Mouse (Mus musculus) limb, embryonic 11.5 days (tissue): Measurements from ENCODE around the gene Fgf18. TPM values are rescaled to one million over a fixed set of nuclear protein-coding genes. Genes with fewer than 3 reads are reported as not detected.

Source experiments
- ATAC-seq: fragments of 200-750 bp; cut with Nextera tagmentation; 2 replicates; pipeline ENCODE4 v1.8.0; 2017; ENCODE audit warnings: low read depth; ENCODE audit not compliant: insufficient number of reproducible peaks, low FRiP score, low TSS enrichment
- DNase-seq: peaks from one replicate; pipeline ENCODE4 v3.0.0-alpha.2; 2015; ENCODE audit warnings: low spot score
- H3K27ac ChIP-seq: fragments of 300-500 bp; sonication (generic); replicated peaks from 2 replicates; pipeline ENCODE4 v1.5.1; 2014; ENCODE audit warnings: low read depth, mild to moderate bottlenecking, low read length
- H3K27me3 ChIP-seq: fragments of 300-500 bp; sonication (generic); 2 replicates; pipeline ENCODE4 v1.6.1; 2014; ENCODE audit warnings: mild to moderate bottlenecking, low read length, mixed read lengths; ENCODE audit not compliant: control insufficient read depth, insufficient read depth
- H3K36me3 ChIP-seq: fragments of 300-500 bp; sonication (generic); 2 replicates; pipeline ENCODE4 v1.6.1; 2014; ENCODE audit warnings: mild to moderate bottlenecking, low read length, moderate library complexity, mixed read lengths; ENCODE audit not compliant: control insufficient read depth, insufficient read depth
- H3K4me1 ChIP-seq: fragments of 300-500 bp; sonication (generic); 2 replicates; pipeline ENCODE4 v1.6.1; 2014; ENCODE audit warnings: low read length, mixed read lengths; ENCODE audit not compliant: control insufficient read depth, insufficient read depth
- H3K4me2 ChIP-seq: fragments of 300-500 bp; sonication (generic); 2 replicates; pipeline ENCODE4 v1.6.1; 2014; ENCODE audit warnings: low read depth, mild to moderate bottlenecking, moderate library complexity; ENCODE audit not compliant: severe bottlenecking
- H3K4me3 ChIP-seq: fragments of 300-500 bp; sonication (generic); 2 replicates; pipeline ENCODE4 v1.5.1; 2014; ENCODE audit warnings: low read depth, low read length
- H3K9ac ChIP-seq: fragments of 300-500 bp; sonication (generic); 2 replicates; pipeline ENCODE4 v1.6.1; 2014; ENCODE audit warnings: mild to moderate bottlenecking, low read length
- H3K9me3 ChIP-seq: fragments of 300-500 bp; sonication (generic); 2 replicates; pipeline ENCODE4 v1.6.1; 2016; ENCODE audit warnings: low read length; ENCODE audit not compliant: control insufficient read depth
- WGBS: fragments of 180-500 bp; shearing (Covaris S2); extraction: QIAGEN DNeasy Blood & Tissue Kit; methylation state at CpG from one replicate; pipeline ENCODE4 v1.1.7; 2014; 5-methylcytosine and 5-hydroxymethylcytosine counted together
- polyA plus RNA-seq: library from polyadenylated mRNA; unstranded; fragments of >200 nt; fragmentation: Nextera tagmentation; extraction: Ambion mirVana; gene quantifications from 2 replicates; pipeline ENCODE4 v1.2.1, GENCODE M21; 2014

The Fgf18 gene
- polyA plus RNA-seq, 1 experiment from 2014 or later, result 16.8 TPM

GRCm38 (mm10) chr11:33147572-33148337, 555 bp upstream of the Fgf18 start:
- Histone ChIP-seq H3K9ac (peak overlapping the region; percentile 71), H3K4me3 (peak overlapping the region; percentile 57), H3K36me3 (peaks cover 6% of the 10 kb centered on the region), H3K4me2 (peak overlapping the region; percentile 96), H3K4me1 (peaks cover 25% of the 10 kb centered on the region), H3K9me3 (no peaks in the 10 kb centered on the region), H3K27ac (peak overlapping the region; percentile 56; the same call in 1 of the 2 replicates), H3K27me3 (peaks cover 22% of the 10 kb centered on the region)
- under 1% methylated on average over 57 of the region's 85 CpGs for WGBS
- ATAC-seq (peak; percentile 51), DNase-seq (peak; percentile 78)

DNA sequence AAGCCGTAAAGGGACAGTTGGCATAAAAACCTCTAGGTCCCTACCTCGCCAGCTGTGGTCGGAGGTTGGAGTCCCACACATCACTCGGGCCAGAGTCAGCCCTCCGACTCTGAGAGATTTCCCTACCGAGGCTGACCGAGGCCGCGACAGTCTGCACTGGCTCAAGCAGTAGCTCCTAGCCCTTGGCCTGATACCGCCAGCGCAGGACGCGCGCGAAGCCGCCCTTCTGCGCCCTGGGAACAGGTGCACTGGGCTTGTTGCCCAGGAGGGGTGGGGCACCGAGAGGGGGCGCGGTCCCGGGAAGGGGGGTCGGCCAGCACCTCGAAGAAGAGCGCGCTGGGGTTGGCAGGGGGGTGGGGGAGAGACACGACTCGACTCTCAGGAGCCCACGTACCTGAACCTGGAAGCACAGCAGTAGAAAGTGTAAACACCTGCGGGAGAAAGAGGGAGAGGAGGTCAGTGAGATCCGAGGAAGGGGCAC, 509 bp downstream of the Fgf18 start:
- Histone ChIP-seq H3K4me2 (peak overlapping the region; percentile 96), H3K4me3 (peak overlapping the region; percentile 57), H3K4me1 (peaks cover 25% of the 10 kb centered on the region), H3K27me3 (peaks cover 22% of the 10 kb centered on the region), H3K27ac (no peak overlapping the region), H3K36me3 (no peaks in the 10 kb centered on the region; the same call in 1 of the 2 replicates), H3K9ac (peak overlapping the region; percentile 71), H3K9me3 (no peaks in the 10 kb centered on the region)
- ATAC-seq (0 out of 2 replicates have a peak, but pooled peaks have one; percentile 3), DNase-seq (peak; percentile 56)
- 1% methylated on average over 29 of the region's 30 CpGs for WGBS

DNA sequence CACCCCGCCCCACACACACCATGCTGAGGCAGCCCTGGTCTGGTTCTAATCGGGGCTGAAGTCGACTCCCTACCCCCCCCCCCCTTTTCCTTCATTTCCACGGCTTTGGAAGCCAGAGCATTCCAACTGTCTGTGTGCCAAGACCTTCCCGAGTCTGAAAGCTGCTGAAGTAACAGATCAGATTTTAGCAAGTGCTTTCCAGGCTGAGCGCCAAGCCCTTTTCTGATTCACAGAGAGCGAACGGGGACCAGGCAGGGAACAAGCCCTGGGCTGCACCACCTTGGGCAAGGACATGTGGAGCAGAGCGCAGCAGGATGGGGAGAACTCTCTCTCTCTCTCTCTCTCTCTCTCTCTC, 1.1 kb downstream of the Fgf18 start:
- peak overlapping the region; percentile 96 for H3K4me2 ChIP-seq
- peak overlapping the region; percentile 57 for H3K4me3 ChIP-seq
- peak; percentile 51 for DNase-seq
- ATAC-seq, result no peak
- H3K27ac ChIP-seq, result no peak overlapping the region
- no peaks in the 10 kb centered on the region; the same call in 1 of the 2 replicates for H3K36me3 ChIP-seq
- H3K27me3 ChIP-seq, result peaks cover 22% of the 10 kb centered on the region
- H3K9me3 ChIP-seq, result no peaks in the 10 kb centered on the region
- no peak overlapping the region; the same call in 1 of the 2 replicates for H3K9ac ChIP-seq
- H3K4me1 ChIP-seq, result peaks cover 25% of the 10 kb centered on the region
- WGBS, result 9% methylated on average over 9 of the region's 9 CpGs

DNA sequence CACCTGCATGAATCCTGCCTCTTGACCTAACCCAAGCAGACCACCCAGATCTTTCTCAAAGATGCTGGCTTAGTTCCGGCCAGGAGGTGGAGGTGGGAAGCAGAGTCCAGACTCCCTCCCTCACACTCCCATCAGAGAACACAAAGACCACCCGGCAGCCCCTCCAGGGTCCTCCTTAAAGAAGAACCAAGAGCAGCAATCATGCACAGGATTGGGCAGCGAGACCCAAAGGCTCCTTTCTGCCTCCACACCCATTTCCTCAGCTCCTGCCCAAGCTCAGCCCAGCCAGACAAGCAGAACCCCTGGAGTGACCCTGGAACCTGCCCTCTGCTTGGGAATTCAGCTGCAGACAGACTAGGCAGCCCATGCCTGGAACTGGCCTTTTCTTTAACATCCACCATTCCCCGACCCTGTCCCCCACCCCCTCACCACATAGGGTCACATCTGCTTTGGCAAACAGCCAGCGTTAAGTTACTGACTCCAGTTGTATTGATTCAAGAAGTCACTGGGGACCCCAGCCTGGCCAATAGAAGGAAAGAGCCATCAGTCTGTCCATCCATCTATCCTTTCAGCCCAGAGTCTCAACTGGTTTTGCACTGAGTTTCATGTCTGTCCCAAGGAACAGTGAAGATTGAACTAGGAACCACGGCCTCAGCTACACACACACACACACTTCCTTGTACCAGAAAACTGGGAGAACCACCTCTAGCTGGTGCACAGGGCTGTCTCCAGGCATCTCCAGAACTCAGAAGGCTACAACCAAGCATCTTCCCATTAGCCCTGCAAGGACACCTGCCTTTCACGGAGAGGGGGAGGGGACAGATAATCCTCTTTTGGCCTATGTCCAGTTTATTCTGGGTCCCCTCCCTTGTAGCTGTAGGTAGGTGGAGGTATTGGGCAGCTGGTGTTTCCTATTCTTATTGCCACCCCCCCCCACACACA, 1.7 kb downstream of the Fgf18 start:
- Histone ChIP-seq H3K27ac (no peak overlapping the region; the same call in 1 of the 2 replicates), H3K9me3 (no peaks in the 10 kb centered on the region), H3K36me3 (no peaks in the 10 kb centered on the region; the same call in 1 of the 2 replicates), H3K4me2 (peak overlapping the region; percentile 96), H3K4me3 (peak overlapping the region; percentile 57), H3K4me1 (peaks cover 25% of the 10 kb centered on the region), H3K9ac (no peak overlapping the region; the same call in 1 of the 2 replicates), H3K27me3 (peaks cover 22% of the 10 kb centered on the region)
- ATAC-seq (no peak), DNase-seq (no peak)
- WGBS, result 27% methylated on average over 7 of the region's 7 CpGs

GRCm38 (mm10) chr11:33143906-33144305, 3.3 kb downstream of the Fgf18 start:
- Histone ChIP-seq H3K9me3 (no peaks in the 10 kb centered on the region), H3K4me2 (no peak overlapping the region), H3K4me1 (peaks cover 25% of the 10 kb centered on the region), H3K27me3 (peaks cover 22% of the 10 kb centered on the region), H3K9ac (no peak overlapping the region), H3K4me3 (no peak overlapping the region), H3K27ac (no peak overlapping the region), H3K36me3 (no peaks in the 10 kb centered on the region)
- DNase-seq (no peak), ATAC-seq (no peak)
- WGBS, result 33% methylated on average over 9 of the region's 9 CpGs

GRCm38 (mm10) chr11:33142801-33143200, 4.4 kb downstream of the Fgf18 start:
- WGBS, result 94% methylated on average over 1 of the region's 1 CpGs
- no peak for DNase-seq

DNA sequence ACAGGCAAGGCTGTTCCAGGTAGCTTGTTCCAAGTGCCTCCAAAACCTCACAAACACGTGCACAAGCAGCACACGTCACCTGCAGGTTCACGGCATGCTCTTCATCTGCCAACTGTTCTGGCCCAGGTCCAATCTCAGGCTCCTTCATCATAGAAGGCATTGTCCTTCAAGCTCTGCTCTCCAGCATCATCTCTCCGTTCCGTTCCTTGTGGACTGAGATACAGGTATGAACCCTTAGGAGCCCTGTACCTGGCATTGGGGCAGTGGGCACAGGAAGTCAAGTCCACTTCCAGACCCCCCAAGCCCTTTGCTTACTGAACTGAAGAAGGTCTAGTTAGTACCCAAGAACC, 7.1 kb downstream of the Fgf18 start:
- DNase-seq (no peak), ATAC-seq (no peak)
- no peak overlapping the region for H3K9ac ChIP-seq
- peaks cover 8% of the 10 kb centered on the region; the same call in 1 of the 2 replicates for H3K27me3 ChIP-seq
- no peak overlapping the region for H3K4me3 ChIP-seq
- no peak overlapping the region for H3K4me2 ChIP-seq
- no peak overlapping the region for H3K27ac ChIP-seq
- H3K4me1 ChIP-seq, result peaks cover 3% of the 10 kb centered on the region; the same call in 1 of the 2 replicates
- H3K36me3 ChIP-seq, result no peaks in the 10 kb centered on the region
- H3K9me3 ChIP-seq, result no peaks in the 10 kb centered on the region
- WGBS, result 95% methylated on average over 5 of the region's 5 CpGs

More at GRCm38 (mm10) chr11:33142801-33143200, 4.4 kb downstream of the Fgf18 start:
- Histone ChIP-seq H3K27ac (no peak overlapping the region), H3K4me1 (peaks cover 21% of the 10 kb centered on the region), H3K27me3 (peaks cover 22% of the 10 kb centered on the region), H3K4me2 (no peak overlapping the region), H3K9me3 (no peaks in the 10 kb centered on the region), H3K4me3 (no peak overlapping the region), H3K9ac (no peak overlapping the region), H3K36me3 (no peaks in the 10 kb centered on the region)
- no peak for ATAC-seq

- WGBS, result 81% methylated on average over 9 of the region's 9 CpGs
- H3K4me2 ChIP-seq, result no peak overlapping the region
- no peak overlapping the region for H3K4me3 ChIP-seq
- H3K27me3 ChIP-seq, result peaks cover 3% of the 10 kb centered on the region; the same call in 1 of the 2 replicates
- no peak overlapping the region for H3K27ac ChIP-seq
- ATAC-seq, result no peak
- H3K4me1 ChIP-seq, result no peaks in the 10 kb centered on the region; the same call in 1 of the 2 replicates
- H3K36me3 ChIP-seq, result no peaks in the 10 kb centered on the region
- DNase-seq, result no peak
- H3K9me3 ChIP-seq, result no peaks in the 10 kb centered on the region
- H3K9ac ChIP-seq, result no peak overlapping the region
These were observed 7.6 kb downstream of the Fgf18 start for GRCm38 (mm10) chr11:33139458-33140110.
